Mouse (Mus musculus): ENCODE measurements around the gene Anp32a. TPM values are rescaled to one million over a fixed set of nuclear protein-coding genes. Genes with fewer than 3 reads are reported as not detected.

Gene Anp32a
- total and polyA plus RNA-seq, 3 experiments: 9.8 to 501 (median 278) TPM

DNA sequence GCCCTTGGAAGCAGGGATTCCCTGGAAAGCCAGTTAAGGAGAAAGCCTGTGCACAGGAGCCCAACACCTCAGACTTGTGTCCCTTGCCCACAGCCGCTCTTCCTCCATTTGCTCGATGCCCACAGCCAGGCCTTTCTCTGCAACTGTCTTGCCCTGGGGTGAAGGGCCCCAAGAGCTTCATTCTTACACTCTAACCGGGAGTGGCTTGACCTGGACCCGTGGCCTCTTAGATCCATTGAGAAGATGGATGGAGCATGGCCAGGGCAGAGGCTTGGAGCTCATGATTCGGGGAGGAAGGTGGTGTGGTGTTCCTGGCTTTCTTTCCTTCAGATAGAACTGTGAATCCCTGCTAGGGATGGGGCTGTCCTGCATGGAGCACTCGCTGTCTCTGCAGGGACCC is 28.1 kb downstream of the Anp32a start:
- DNase-seq: peak; percentile 11

DNA sequence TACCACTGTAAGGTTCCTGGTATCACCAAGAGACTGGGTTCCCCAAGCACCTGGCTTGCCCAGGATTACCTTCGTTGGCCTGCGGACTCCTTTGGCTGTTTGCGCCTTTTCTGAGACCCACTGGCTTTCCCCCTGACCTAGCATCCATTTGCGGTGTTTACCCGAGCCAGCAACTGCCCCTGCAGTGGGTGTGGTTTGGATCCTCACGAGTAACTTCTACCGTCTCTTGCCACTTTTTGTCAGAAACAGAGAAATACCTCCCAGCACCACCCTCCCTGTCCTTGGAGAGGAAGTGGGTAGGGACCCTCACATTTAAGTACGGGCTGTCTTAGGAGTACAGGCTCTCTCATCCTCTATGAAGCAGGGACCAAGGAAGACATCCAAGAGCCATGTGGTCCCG is 29.1 kb downstream of the Anp32a start:
- DNase-seq: no peak

DNA sequence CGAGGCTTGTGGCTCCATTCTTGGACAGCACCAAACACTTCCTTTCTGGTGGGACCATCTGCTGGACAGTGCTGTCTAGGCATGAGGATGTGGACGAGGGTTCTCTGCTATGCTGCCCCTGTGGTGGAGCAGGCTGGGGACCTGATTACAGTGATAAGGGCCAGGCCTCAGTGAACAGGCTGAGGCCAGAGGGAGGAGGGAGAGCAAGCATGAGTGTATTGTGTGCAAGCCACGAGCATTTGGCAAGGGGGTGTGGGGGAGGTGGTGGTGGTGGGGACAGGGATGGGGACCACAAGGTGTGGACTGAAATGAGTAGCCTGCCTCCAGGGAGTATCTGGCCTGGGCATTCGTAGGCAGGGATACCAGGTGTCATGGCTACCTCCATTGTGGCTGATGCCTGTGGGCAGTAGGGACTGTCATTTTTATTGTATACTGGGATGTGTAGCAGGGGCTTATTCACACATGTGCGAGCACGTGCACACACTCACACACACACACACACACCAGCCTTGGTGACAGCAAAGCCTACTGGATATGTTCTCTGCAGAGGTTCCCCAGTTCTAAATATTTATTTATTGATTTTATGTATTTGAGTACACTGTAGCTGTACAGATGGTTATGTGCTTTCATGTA is 29.7 kb downstream of the Anp32a start:
- peak; percentile 17 for DNase-seq

DNA sequence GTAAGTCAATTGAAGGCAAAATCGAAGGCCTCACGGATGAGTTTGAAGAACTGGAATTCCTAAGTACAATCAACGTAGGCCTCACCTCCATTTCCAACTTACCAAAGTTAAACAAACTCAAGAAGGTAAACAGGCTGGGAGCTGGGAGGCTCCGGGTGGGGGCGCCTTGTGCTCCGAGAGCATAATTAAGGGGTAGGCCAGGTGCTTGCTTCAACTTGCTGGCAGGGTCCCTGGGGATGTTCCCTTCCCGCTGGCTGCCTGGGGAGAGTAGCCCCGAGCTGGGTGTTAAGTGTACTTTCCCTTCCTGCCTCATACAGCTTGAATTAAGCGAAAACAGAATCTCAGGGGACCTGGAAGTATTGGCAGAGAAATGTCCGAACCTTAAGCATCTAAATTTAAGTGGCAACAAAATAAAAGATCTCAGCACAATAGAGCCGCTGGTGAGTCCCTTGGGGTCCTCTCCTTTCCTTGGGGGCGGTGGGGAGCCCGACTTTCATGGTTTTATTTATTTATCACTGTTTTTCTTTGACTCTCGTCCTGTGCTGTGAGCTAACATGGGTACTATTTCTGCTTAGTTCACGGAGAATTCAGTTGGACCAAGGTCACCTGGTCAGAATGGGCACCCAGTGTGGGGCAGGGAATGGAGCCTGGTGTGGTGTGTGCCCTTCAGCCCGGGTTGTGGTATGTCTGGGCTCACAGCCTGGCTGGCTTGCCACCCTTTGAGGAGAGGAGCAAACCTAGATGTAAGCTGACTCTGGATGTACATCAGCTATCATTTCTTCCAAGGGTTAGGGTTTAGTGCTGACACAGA is 30.9 kb downstream of the Anp32a start:
- DNase-seq: no peak

DNA sequence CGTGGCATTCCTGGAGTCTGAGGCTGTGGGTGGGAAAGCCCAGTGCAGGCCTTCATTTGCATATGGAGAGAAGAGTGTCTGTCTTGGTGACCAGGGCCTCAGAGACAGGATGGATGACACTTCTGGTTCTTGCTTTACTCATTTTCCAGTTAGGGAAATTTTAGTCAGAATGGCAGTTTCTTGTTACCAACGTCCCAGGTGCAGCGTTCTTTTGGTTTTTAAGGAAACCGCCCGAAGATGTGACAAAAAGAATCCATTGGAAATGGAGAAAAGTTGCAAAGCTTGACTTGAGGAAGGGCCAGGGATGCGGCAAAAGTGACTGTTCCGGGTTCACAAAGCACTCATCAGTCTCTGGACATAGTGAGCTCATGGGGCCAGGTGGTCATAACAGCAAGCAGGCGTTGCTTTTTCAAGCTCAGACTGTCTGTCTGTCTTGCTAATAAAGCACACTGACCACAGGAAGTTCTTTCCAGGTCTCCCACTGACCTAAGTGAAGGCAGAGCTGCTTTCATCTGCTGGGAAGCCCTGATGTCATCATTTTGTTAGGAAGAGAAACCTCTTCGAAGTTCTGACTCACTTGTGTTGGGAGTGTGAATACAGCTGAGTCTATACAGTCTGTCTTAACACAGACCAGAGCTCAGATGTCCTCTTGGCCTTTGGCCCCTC is 31.6 kb downstream of the Anp32a start:
- DNase-seq: no peak

DNA sequence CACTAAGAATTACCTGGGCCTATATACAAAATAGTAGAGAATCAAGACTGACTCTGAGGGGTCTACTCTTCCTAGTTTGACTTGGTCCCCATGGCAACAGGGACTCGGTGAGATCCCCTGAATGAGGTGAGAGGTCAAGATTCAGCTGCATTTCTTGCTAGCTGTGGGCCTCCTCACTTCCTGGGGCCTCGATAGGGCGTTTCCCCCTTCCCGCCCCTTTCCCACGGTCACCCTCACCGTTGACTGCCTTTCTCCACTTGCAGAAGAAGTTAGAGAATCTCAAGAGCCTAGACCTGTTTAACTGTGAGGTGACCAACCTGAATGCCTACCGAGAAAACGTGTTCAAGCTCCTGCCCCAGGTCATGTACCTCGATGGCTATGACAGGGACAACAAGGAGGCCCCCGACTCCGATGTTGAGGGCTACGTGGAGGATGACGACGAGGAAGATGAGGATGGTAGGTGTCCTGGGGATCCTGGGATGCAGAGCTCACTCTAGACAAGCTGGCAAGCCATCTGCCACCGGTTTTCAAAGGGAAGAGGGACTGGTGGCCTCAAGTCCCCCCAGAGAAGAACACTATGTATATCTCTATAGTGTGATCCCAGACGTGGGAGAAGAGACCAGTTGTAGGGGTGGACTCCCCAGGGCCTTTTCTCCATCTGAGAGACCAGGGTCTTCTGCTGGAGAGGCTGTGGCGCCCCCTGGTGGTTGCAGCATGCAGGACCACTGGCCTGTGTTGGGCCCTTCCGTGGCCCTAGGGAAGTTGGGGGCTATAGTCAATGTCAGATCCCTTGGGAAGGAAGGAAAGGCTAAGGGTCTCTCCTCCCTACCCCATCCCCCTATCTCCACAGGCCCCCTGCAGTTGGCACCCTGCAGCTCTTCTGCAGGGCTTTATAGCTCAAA is 32.4 kb downstream of the Anp32a start:
- DNase-seq: peak; percentile 79

DNA sequence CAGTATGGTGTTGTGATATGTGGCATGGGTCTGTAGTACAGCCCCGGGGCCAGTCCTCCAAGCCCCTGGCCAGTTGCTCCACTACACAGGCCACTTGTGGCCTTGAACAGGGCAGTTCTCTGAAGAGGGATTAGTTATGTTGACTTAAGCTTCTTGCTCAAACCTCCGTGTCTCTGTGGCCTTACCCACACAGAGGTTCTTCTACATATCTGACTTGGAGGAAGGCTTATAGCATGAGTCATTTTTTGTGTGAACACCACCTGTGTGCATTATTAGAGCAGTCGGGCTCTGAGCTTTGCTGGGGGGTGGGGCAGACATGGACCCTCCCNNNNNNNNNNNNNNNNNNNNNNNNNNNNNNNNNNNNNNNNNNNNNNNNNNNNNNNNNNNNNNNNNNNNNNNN is 33.2 kb downstream of the Anp32a start:
- DNase-seq: no peak

DNA sequence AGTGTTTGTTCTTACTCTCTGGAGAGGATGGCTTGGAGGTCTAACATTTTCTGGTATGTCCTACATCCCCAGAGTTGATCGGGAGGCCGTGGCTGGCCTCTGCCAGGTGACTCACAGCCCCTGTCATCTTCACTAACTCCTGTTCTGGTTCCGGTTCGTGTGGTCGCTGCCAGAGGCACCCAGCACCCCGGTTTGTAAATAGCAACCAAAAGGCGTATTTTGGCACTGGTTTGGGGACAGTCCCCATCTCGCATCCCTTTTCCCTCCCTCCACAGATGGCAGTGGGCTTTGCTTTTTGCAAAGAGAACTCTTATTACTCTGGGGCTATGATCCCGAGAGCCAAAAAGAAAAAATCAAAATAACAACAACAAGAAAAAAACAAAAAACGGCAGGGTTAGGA is 36.8 kb downstream of the Anp32a start:
- no peak for DNase-seq

DNA sequence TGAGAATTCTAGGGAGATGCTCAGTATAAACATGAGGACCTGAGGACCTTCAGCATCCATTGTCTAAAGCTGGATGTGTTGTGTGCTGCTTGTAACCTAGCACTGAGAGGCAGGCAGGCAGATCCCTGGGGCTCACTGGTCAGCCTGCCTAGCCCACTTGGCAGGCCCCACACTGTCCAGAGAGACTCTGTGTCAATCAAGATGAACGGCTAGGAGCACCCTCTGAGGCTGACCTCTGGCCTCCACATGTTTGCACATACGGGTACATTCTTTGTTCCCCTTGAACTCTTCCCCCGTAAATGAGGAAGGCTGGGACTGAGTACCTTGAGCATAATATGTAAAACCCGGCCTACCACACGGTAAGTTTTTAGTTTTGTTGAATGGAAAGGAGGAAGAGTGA is 39.3 kb downstream of the Anp32a start:
- DNase-seq: no peak

DNA sequence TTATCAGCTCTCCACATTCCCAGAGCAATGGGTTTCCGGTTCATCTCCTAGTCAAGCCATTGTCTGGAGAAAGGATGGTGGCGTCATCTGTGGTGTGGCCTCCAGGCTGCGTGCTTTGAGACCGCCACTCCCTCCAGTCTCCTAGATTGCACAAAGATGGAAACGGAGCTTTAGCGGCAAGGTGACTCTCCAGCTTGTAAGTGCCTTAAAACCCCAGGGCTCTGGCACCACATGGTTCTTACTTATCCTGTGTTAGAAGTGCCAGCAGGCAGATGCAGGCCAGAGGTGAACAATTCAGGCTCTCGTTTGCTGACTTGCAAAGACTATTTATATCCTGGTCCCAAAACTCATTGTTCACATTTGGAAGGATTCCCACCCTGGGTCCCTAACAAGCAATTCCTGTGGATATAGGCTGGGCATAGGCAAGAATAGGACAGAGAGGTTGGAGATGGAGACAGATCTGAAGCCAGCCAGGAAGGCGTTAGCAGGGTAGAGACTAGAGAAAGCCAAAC is 40.4 kb downstream of the Anp32a start:
- DNase-seq: no peak

DNA sequence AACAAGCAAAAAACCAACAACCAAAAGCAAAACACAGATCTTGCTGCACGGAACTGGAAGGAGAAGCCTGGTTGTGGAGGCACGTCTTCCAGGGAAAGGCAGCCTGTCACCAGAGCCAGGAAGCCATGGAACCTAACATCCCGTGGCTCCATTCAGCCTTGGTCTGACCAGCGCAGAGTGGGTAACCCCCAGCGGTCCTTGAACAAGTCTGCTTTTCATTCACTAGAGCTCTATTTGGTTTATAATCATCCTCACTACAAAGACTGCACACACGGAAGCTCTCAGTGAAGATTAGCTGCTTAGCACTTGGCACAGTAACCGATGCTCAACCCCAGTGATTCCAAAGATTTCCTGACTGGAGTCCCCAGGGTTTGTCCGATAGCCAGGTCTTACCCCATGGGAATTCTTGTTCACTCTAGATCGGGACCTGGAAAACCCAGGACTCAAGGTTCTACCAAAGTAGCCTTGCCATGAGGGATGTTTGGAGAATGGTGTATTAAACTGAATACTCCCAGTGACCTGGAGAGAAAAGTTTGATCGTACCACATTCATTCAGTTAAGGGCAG is 41.5 kb downstream of the Anp32a start:
- peak; percentile 11 for DNase-seq

DNA sequence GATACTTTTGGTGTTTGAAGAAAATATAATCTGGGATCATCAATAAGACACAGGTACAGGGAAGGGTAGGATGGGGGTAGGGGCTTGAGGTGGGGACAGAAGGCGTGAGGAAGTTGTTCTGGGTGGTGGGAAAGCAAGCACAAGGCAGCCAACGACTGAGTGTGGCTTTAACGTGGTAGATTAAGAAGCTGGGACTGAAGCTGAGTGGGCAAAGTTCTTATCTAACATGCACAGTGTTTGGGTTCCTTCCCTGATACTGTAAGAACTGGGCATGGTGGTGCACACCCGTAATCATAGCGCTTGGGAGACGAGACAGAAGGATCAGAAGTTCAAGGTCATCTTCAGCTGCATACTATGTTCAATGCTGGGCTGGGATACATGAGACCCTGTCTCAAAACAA is 44.0 kb downstream of the Anp32a start:
- DNase-seq: no peak

DNA sequence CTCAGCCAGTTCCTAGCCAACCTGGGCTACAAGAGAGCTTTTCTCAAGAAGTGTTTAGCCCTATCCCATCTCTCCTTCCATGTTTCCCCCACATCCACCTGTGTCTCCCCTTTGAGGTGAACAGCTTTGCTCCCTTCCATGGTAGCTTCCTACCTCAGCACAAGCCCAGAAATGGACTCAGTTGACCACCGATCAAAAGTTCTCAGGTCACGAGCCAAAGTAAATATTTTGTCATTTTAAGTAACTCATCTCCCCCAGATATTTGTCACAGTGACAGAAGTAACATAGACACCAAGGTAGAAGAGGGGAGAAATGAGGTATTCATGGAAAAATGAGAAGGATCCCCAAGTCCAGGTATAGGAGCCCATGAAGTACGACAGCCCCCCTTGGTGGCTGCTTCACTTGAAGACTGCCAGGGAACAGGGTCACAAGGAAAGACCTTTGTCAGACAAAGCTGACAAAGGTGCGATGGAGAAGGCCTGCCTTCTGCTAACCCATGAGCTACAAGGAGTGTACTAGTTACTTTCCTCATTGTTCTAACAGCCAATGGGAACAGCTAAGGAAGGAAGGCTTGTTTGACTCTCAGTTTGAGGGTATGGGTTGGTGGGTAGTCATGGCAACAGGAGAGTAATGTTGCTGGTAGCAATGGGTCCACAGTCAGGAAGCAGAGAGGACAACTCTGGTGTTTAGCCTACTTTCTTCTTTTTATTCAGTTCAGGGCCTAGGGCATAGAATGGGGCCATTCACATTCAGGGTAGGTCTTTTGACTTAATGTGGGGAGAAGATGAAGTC is 44.8 kb downstream of the Anp32a start:
- DNase-seq: no peak

DNA sequence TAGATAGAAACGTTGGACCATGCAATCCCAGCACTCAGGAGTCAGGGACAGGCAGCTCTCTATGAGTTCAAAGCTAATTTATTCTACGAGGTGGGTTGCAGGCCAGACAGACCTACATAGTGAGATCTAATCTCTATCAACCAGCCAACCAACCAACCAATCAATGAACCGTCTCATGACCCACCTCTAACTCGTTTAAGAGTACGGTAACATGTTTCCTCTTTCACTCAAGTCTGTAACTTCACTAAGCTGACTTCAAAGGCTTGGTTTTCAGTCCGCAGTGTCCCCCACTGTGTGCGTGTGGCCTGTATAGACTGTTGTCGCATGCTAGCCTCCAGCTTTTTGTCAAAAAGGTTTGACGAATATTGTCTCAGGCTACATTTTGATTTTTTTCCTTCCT is 48.6 kb downstream of the Anp32a start:
- no peak for DNase-seq

DNA sequence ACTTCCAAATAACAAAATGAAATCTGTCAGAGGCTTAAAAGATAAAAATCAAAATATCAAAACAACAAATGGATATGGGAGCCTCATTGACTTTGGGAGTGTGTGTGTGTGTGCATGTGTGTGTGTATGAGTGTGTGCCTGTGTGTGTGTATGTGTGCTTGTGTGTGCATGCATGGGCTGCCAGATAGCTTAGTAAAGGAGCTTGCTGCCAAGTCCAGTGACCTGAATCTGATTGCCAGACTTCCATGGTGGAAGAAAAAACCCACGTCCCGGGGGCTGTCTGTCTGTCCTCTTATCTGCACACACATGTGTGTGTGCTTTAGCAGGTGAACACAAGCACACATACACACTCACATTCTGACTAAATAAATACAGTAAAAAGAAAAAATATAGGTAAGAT is 52.4 kb downstream of the Anp32a start:
- no peak for DNase-seq

DNA sequence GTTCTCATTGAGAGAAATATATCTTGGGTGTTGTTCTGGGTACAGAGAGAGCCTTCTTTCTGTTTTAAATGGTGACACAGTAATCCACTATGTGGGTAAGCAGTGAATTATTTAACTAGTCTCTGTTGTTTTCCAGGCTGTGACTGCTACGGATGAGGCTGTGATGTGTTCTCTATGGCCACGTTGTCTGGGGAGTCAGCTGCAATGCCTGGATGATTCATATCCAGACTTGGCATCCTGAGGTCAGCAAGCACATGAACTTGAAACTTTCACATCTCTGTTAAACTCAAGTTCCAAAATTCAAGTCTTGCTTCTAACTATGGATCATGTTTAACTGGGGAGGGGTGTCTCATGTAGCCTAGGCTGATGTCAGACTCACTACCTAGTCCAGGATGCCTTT is 53.1 kb downstream of the Anp32a start:
- peak; percentile 46 for DNase-seq

DNA sequence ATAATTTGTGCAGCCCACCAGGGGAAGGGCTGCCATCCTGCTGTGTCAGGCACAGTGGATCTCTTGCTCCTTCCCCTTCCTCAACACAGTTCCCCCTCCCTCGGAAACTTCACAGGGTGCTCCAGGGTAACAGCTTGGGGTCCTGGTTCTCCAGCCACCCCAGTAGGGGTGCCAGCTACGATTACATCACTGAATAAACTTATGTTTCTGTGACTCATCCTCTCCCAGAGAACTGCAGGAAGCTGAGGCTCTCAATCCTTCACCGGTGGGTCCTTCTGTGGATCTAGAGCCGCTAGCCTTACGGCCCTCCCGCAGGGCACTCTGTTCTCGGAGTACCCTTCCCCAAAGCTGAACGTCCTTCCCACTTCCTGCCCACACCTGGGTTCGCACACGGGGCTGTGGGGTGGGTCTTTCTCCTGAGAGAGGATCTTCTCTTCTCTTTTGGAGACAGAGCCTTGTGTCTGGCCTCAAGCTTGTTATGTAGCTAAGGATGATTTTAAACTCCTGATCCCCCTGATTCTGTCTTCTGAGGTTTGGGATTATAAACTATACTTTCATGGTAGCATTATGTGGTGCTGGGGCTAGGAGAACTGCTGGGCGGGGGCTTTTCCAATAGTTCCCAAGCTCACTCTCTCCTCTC is 59.6 kb downstream of the Anp32a start:
- DNase-seq: no peak

DNA sequence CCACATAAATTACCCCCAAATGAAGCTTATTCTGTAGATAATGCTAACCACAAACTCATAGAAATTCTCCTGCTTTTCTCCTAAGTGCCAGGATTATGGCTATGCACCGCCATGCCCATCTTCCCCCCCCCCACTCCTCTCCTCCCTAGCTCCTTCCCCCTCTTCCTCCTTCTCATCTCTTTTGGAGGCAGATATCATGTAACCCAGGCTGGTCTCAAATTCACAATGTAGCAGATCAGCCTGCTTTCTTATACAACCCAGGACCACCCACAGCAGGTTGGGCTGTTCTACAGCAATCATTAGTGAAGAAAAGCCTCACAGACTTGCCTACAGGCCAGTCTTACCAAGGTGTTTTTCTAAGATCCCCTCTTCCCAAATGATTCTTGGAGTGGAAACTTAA is 60.5 kb downstream of the Anp32a start:
- DNase-seq: no peak

DNA sequence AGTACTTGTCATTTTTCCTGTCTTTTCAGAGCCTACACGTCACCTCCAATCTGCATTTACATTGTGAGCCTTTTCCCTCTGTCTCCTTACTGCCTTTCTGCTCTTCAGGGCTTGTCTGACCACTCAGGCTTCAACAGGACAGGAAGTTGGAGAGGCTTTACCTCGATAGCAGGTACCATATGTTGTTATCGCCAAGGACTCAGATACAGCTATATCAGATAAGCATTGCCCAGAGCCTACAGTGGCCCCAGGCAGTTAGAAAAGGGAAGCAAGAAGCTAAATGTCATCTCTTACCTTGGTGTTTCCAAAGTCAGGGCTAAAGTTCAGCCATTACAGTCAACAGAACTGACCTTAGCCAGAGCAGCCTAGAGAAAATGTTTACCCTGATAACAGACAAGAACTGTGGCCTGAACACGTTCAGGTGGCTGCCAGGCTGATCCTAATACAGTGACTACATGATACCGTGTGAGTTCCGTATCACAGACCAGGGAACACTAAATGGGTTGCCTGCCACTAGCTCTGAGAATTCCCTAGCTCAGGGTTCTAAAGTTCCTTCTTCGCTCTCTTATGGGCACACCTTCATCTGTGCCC is 65.4 kb downstream of the Anp32a start:
- no peak for DNase-seq

All from adrenal gland, adult 2 months (tissue).